Mouse (Mus musculus) ovary, adult 2 months (tissue): Measurements from ENCODE around the gene Ptprr. TPM values are rescaled to one million over a fixed set of nuclear protein-coding genes. Genes with fewer than 3 reads are reported as not detected.

Experiments
- polyA plus RNA-seq: library from polyadenylated mRNA; depleted of rRNA; stranded (reverse); fragments of >200 nt; gene quantifications from 2 replicates; pipeline ENCODE4 v1.2.3, GENCODE M21; 2012; rRNA removed

Ptprr gene
- polyA plus RNA-seq = 1.7 and 3.4 TPM in 2 replicates

DNA sequence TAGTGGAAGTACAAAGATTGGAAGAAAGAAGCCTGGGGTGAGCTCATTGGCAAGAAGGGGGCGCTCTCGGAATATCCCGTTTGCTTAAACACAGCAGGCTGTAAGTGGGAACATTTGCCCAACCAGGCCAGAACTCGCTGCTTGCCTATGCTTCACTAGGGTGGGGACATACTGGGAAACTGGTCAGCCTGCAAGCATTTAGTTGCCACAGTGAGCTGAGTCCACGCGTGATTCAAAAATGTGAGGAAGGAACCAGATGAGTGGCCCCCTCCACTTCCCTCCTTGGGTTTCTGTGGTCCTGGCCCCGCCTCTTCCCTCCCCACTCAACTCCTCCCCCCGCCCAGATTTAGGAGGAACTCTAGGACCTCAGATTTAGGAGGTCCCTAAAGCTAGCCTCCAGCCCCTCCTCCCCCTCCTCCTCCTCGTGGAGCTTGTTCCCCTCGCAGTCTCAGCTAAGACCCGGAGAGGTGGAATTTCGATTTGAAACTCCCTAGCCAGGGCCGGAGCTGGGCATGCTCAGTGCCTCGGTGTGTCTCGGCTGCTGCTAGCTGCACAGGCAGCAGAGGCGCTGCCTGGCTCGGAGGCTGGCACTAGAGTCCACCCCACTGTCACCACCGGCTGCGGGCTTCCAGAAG is at the start of gene Ptprr:
Gene Ptprr (plus strand): TSS at position 369 of the 635 bp plus-strand sequence.

DNA sequence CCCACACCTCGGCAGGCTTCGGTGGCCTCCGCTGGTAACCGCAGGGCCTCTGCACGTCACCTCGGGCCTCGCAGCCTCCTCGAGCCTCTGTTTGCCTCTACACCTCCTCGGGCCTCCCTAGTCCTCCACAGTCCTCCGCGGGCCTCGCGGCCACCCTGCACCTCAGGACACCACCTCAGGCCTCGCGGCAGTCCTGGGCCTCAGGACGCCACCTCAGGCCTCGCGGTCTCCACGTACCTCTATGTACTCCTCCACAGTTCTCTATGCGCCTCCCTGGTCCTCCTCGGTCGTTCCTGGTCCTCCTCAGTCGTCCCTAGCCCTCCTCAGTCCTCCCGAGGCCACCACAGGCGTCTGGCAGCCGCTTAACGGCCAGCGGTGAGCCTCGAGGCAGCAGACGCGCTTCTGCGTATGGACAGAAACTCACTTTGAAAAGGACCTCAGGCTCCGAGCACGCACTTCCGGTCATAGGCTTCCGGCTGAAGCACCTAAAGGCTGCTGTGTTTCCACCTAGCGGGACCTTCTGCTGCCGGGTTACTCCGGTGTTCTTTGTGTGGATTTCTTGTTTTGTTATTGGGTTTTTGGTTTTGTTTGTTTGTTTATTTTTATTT is 96.0 kb downstream of the Ptprr start, which contains the start of gene 4933416C03Rik:
Gene 4933416C03Rik (minus strand): TSS at position 51 of the 608 bp plus-strand sequence.

DNA sequence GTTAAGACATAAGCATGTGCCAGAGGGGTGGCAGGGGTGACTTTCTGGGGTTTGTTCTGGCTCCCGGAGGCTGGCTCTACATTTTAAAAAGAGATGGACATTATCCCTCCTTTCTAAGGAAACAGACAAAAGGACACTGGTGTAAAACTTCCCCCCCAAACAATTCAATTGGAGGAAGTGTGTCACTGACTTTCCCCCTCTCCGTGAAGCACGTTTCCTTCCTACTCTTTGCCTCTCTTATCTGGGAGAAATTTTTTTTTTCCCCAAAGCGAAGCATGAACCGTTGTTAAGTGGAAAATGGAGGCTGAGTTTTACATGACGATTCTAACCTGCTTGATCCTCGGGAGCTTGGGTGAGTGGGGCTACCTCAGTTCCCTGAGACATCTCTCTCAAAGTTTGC is 257.3 kb downstream of the Ptprr start, which contains the start of gene Ptprb:
Gene Ptprb (plus strand): TSS at position 244 of the 400 bp plus-strand sequence.

Other genes with a start within 250 kb of the Ptprr start
- gene Tspan8, start 201.4 kb upstream of the Ptprr start, polyA plus RNA-seq = 1.4 and 3.4 TPM in 2 replicates
- gene 4933416C03Rik, start 95.7 kb downstream of the Ptprr start, polyA plus RNA-seq = not detected in 2 replicates